28 mouse cellular contexts compared by ENCODE assay signal in genomic region chr8:77327326-77327725, GRCm38 (mm10).
DNase-seq lines count a peak whose midpoint lies in the region; ATAC-seq and TF ChIP-seq lines count a peak whose summit lies in the region.
"Had no signal": no experiment of that assay in that cellular context is flagged by ENCODE, and none has a peak within 500 bp of the region (broad histone marks: within the 10 kb centered on the region; RNA-seq: fewer than 3 reads in every experiment).

No protein-coding gene starts in this region.

- H3K4me2 ChIP-seq in intestine, embryonic 14.5 days (ENCODE audit: low read length): no peak overlapping the region
- no peak overlapping the region for H3K4me2 ChIP-seq in intestine, embryonic 15.5 days (replicated peaks)
- H3K4me2 ChIP-seq in hindbrain, embryonic 13.5 days: no peak overlapping the region
- H3K4me2 ChIP-seq: forebrain, embryonic 12.5 days; heart, embryonic 12.5 days; heart, embryonic 15.5 days; hindbrain, embryonic 15.5 days had no signal

- 82% methylated on average over 4 of the region's 4 CpGs for WGBS in intestine, embryonic 14.5 days
- 89% methylated on average over 4 of the region's 4 CpGs for WGBS in intestine, embryonic 15.5 days
- 93% methylated on average over 4 of the region's 4 CpGs for WGBS in hindbrain, embryonic 13.5 days

- H3K4me1 ChIP-seq in intestine, embryonic 14.5 days (replicated peaks; ENCODE audit: control insufficient read depth, insufficient read depth, low read length): 0 out of 2 replicates have a peak, but pooled peaks cover 2% of the 10 kb centered on the region
- H3K4me1 ChIP-seq in intestine, embryonic 15.5 days (replicated peaks): no peaks in the 10 kb centered on the region
- H3K4me1 ChIP-seq in embryonic fibroblast, embryonic 13.5 days (ENCODE audit: control insufficient read depth, insufficient read depth, low read length): peaks cover 11% of the 10 kb centered on the region
- peaks cover 10% of the 10 kb centered on the region for H3K4me1 ChIP-seq in hindbrain, embryonic 13.5 days (replicated peaks)
- H3K4me1 ChIP-seq: forebrain, embryonic 12.5 days; hindbrain, embryonic 15.5 days had no signal

- no peaks in the 10 kb centered on the region for H3K27me3 ChIP-seq in intestine, embryonic 14.5 days (replicated peaks; ENCODE audit: control insufficient read depth, insufficient read depth, low read length)
- H3K27me3 ChIP-seq in intestine, embryonic 15.5 days (replicated peaks): no peaks in the 10 kb centered on the region
- H3K27me3 ChIP-seq in hindbrain, embryonic 13.5 days: no peaks in the 10 kb centered on the region
- H3K27me3 ChIP-seq: CH12.LX; forebrain, embryonic 12.5 days; heart, embryonic 12.5 days; heart, embryonic 15.5 days; hindbrain, embryonic 15.5 days had no signal

- peak; percentile 50 for DNase-seq in intestine, embryonic 14.5 days (ENCODE audit: low spot score)
- peak; percentile 66 for DNase-seq in Muller cell, postnatal 12 days (ENCODE audit: inconsistent ontology term)
- no peak for DNase-seq in left cerebral cortex, postnatal 25 days (ENCODE audit: low spot score in 2 of 2)
- DNase-seq: adrenal gland, adult 8-10 months; adrenal gland, postnatal 25 days; B cell, adult 2 months; cerebellum, adult 11-12 months; cerebellum, adult 8-10 months; cerebellum, postnatal 10 days; cerebellum, postnatal 36 days; embryo, embryonic 11 days; gastrocnemius, postnatal 10 days; heart, adult 18-20 months; heart, postnatal 10 days; heart, postnatal 4 days; kidney, adult 2 months had no signal

- H3K4me3 ChIP-seq in intestine, embryonic 14.5 days (ENCODE audit: low read depth, low read length): no peak overlapping the region
- no peak overlapping the region for H3K4me3 ChIP-seq in intestine, embryonic 15.5 days (replicated peaks)
- no peak overlapping the region for H3K4me3 ChIP-seq in embryonic fibroblast, embryonic 13.5 days (ENCODE audit: insufficient read depth, low read length)
- no peak overlapping the region for H3K4me3 ChIP-seq in hindbrain, embryonic 13.5 days
- H3K4me3 ChIP-seq: forebrain, embryonic 12.5 days; heart, embryonic 12.5 days; heart, embryonic 15.5 days; hindbrain, embryonic 15.5 days had no signal

- no peak for ATAC-seq in intestine, embryonic 14.5 days (replicated peaks; ENCODE audit: low FRiP score, low TSS enrichment, low read depth)
- ATAC-seq in intestine, embryonic 15.5 days: no peak
- no peak for ATAC-seq in hindbrain, embryonic 13.5 days (ENCODE audit: low FRiP score)
- ATAC-seq: activated CD4-positive, CD25-positive, alpha-beta regulatory T cell, adult 4 months; forebrain, embryonic 16.5 days; intestine, embryonic 16.5 days had no signal

- intact Hi-C loops in left cerebral cortex, postnatal 25 days (cut with DNase I): no loop called here

- no peak for TF ChIP-seq CTCF in embryonic fibroblast, embryonic 13.5 days (IDR thresholded peaks at IDR 0.05; ENCODE audit: borderline replicate concordance, insufficient read depth, low read length)

- TF ChIP-seq POLR2A in embryonic fibroblast, embryonic 13.5 days (IDR thresholded peaks at IDR 0.05; ENCODE audit: low read depth, low read length): no peak

- no peaks in the 10 kb centered on the region for H3K9me3 ChIP-seq in intestine, embryonic 14.5 days (ENCODE audit: control insufficient read depth, low read length)
- H3K9me3 ChIP-seq in intestine, embryonic 15.5 days: no peaks in the 10 kb centered on the region
- H3K9me3 ChIP-seq in hindbrain, embryonic 13.5 days: no peaks in the 10 kb centered on the region
- H3K9me3 ChIP-seq: forebrain, embryonic 12.5 days; G1E; heart, embryonic 12.5 days; heart, embryonic 15.5 days; hindbrain, embryonic 15.5 days had no signal

- no peak overlapping the region for H3K9ac ChIP-seq in intestine, embryonic 14.5 days (ENCODE audit: low read length)
- no peak overlapping the region for H3K9ac ChIP-seq in intestine, embryonic 15.5 days
- H3K9ac ChIP-seq in hindbrain, embryonic 13.5 days: no peak overlapping the region
- H3K9ac ChIP-seq: forebrain, embryonic 12.5 days; heart, embryonic 12.5 days; heart, embryonic 15.5 days; hindbrain, embryonic 15.5 days had no signal

- peaks cover 4% of the 10 kb centered on the region; the same call in 1 of the 2 replicates for H3K36me3 ChIP-seq in intestine, embryonic 14.5 days (ENCODE audit: control insufficient read depth, insufficient read depth, low read length)
- 0 out of 2 replicates have a peak, but pooled peaks cover 5% of the 10 kb centered on the region for H3K36me3 ChIP-seq in intestine, embryonic 15.5 days
- no peaks in the 10 kb centered on the region for H3K36me3 ChIP-seq in hindbrain, embryonic 13.5 days
- H3K36me3 ChIP-seq: forebrain, embryonic 12.5 days; hindbrain, embryonic 15.5 days had no signal

- H3K27ac ChIP-seq in intestine, embryonic 14.5 days (ENCODE audit: low read depth): no peak overlapping the region
- no peak overlapping the region for H3K27ac ChIP-seq in intestine, embryonic 15.5 days
- peak overlapping the region; percentile 93 for H3K27ac ChIP-seq in embryonic fibroblast, embryonic 13.5 days (ENCODE audit: insufficient read depth, low read length)
- no peak overlapping the region for H3K27ac ChIP-seq in hindbrain, embryonic 13.5 days
- H3K27ac ChIP-seq: forebrain, embryonic 12.5 days; heart, embryonic 15.5 days; hindbrain, embryonic 15.5 days had no signal

Comparison
In these comparisons a context has a peak if more than half of its experiments do, and no peak if none do; other contexts are left out.
1. DNase-seq: peak in intestine, embryonic 14.5 days (single experiment) and Muller cell, postnatal 12 days (single experiment); none in left cerebral cortex, postnatal 25 days (0 of 2).